Mouse (Mus musculus) cerebellum, adult 8-10 months (tissue): ENCODE measurements at regions not wholly inside any gene's neighbourhood (a gene's known extent, or its start where the extent isn't known, plus 50 kb on each side); places are given as distances from the start of the nearest gene placed in this dataset.

Experiments
- DNase-seq: peaks from one replicate; pipeline ENCODE4 v3.0.0; 2022

- DNase-seq: no peak
Measured at GRCm38 (mm10) chr2:30675839-30676238, 81.0 kb downstream of the Cstad start.

DNA sequence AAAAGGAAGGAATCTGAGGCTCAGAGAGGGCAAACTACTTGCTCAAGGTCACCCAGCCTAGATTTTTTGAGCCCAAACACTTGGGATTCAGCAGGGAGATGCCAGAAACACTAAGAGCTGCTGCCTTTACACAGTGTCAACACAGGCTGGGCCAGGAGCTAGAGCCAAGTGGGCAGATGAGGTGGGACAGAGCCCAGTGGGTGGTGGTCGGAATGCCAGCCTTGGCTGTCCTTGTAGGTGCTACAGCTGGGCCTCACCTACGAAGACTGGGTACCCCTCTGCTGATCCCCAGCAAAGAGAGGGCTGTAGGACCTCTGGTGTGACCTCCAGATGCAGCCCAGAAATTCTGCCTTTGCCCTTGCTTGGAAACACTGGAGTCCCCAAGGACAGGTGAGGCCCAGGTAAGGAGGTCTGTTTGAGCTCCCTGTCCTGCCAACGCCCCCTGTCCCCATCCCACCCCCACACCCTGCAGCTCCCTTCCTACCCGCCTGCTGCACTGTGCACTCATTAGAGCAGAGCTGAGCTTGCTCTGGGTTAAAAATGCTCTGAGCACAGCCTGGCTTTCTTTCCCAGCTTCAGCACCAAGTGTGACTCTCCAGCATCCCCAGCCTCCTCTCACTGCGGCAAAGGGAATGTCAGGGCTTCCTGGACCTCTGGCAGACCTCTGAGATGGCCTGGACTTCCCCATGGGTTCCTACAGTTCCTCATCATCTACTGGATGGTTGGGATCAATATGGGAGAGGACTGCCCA, 76.2 kb downstream of the Cstad start:
- no peak for DNase-seq

GRCm38 (mm10) chr2:30667468-30667867, 72.6 kb downstream of the Cstad start:
- DNase-seq: no peak

- no peak for DNase-seq
Measured at GRCm38 (mm10) chr2:30661147-30661546, 66.3 kb downstream of the Cstad start.

- no peak for DNase-seq
Measured at GRCm38 (mm10) chr2:30660613-30660991, 65.8 kb downstream of the Cstad start.

- no peak for DNase-seq
Measured at GRCm38 (mm10) chr2:30659836-30660612, 65.2 kb downstream of the Cstad start.

DNA sequence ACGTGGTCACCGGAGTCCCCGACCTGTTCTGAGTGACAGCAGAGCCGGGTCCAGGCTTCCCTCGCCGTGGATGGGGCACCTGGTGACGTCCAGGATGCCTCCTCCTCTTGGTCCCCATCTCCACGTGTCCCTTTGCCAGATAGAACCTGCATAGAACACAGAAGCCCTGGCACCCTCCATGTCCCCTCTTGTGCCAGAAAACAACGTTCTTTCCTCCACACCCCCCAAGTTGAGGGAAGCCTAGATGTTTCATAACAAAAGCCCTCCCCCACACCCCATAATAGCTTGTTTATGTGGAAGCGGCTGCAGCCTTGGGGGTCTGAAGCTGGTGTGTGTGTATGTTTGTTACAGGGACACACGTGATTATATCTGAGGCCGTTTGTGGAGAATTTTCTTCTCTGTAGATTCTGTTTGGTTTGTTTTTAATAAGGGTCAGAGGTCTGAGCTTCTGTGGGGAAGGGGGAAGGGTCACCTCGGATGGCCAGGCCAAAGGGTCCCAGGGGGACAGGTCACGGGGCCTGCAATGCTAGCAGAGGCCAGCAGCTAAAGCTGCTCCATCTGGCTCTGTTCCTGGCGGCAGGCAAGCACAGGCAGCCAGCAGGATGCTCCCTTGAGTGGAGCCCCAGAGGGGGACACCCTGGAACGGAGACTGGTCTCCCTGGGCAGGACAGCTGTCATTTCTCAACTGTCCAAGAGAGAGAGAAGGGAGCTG, 64.2 kb downstream of the Cstad start:
- DNase-seq: peak; percentile 69
